Mouse (Mus musculus) kidney, postnatal 36 days (tissue): Measurements from ENCODE around the gene Nit2.

ENCODE experiments used
- DNase-seq, 2 experiments: peaks; one replicate each; pipeline ENCODE4 v3.0.0; 2021 to 2022; ENCODE audit warnings: mixed read lengths in 2 of 2

The Nit2 gene

GRCm38 (mm10) chr16:57159835-57160234 lies 7.3 kb downstream of the Nit2 start:
- DNase-seq, result no peak

GRCm38 (mm10) chr16:57157728-57158127 lies 9.4 kb downstream of the Nit2 start:
- no peak for DNase-seq

- peak; percentile 47 to 70 for DNase-seq
Observed at GRCm38 (mm10) chr16:57157076-57157475, 10.1 kb downstream of the Nit2 start.

DNA sequence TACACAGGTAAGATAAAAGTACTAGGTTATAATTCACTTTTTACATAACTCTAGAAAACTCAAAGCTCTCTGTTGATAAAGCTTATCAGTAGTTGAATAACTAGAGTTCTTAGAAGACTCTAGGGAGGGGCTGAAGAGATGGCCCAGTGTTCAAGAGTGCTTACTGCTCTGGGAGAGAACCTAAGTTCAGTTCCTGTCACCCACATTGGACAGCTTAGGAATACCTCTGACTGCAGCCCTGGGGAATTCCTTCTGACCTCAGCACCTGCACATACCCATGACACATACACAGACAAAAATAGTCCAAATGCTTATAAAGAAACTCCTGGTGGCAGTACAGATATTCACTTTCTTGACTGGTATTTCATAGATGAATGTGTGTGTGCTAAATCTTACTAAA lies 11.2 kb downstream of the Nit2 start:
- no peak for DNase-seq

- no peak for DNase-seq
Observed at GRCm38 (mm10) chr16:57151437-57151836, 15.7 kb downstream of the Nit2 start.

DNA sequence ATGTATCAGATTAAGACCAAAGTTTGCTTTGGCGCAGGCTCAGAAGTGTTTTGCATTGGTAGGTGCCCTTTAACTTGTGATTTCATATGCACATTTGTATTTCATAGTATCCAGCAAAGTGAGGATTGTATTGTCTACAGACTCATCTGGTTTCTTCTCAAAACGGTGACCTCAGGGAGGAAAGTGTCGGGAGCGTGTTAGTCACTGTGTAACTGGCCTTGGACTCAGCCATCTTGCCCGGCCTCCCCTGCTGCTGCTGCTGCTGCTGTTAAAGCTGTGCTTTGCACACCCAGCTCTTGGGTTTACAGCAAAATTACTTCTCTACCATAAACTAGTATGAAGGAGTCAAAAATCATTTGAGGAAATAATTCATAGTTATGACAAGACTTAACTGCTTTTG lies 22.4 kb downstream of the Nit2 start:
- peak; percentile 42 to 43 for DNase-seq

DNA sequence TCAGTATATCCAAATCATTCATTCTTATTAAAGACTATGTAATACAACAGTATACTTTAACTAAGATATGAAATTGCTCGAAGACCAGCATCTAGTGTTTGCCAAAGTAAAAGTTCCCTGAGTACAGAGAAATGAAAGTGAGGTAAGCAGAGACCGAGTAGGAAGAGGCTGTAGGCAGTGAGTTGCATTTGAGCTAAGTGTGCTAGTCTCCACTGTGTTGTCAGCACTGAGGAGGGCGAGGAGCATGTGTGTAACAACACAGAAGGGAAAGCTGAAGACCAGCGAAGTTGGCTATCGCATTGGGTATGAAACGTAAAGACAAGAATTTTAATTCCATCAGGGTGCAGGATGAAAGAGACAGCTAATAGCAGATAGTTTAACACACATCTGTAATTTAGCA lies 33.5 kb downstream of the Nit2 start:
- DNase-seq, result no peak

- DNase-seq, result no peak
Observed at GRCm38 (mm10) chr16:57132326-57132725, 34.8 kb downstream of the Nit2 start.

- DNase-seq, result no peak
Observed at GRCm38 (mm10) chr16:57131544-57131943, 35.6 kb downstream of the Nit2 start.

DNA sequence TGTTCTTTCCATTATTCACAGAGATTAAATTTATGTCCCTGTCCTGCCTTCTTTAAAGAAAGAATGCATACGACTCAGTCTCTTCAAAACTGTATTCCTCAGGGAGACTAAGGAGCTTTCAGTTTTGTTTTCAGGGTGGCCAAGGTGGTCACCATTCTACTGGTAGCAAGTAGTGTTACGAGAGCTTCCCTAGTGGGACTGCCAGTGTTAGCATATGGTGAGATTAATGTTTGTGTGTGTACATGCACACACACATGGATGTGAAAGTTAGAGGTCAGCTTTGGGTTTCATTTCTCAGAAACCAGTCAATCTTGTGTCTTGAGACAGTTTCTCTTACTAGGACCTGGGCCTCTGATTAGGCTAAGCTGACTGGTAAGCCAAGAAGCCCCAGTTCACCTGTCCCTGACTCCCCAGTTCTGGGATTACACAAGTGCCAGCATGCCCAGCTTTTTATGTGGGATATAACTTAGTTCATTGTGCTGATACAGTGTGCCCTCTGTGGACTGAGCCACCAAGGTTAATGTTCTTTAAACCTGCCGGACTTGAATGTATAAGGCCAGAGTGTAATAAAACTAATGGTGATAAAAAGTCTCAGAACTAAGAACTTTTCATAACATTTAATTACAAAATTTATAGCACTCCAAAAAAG lies 36.3 kb downstream of the Nit2 start:
- no peak for DNase-seq

- DNase-seq, result no peak
Observed at GRCm38 (mm10) chr16:57127825-57128224, 39.3 kb downstream of the Nit2 start.

DNA sequence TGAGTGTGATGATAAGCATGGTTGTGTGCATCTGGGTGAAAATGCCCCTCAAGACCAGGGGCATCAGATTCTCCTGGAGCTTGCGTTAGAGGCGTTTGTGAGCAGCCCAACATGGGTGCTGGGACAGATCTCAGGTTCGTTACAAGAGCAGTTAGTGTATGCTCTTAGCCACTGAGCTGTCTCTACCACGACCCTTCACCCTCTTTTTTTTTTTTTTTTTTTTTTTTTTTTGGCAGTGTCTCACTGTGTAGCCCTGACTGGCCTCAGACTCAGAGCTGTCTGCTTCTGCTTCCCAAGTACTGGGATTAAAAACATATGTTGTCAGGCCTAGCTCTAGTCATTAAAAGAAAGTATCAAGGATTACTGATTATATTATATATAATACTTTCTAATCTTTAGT lies 40.9 kb downstream of the Nit2 start:
- DNase-seq, result peak in 1 of 2 experiments; percentile 8

GRCm38 (mm10) chr16:57122682-57123445 lies 44.3 kb downstream of the Nit2 start:
- no peak for DNase-seq

GRCm38 (mm10) chr16:57121816-57122415 lies 45.2 kb downstream of the Nit2 start:
- peak in 1 of 2 experiments; percentile 37 for DNase-seq

- DNase-seq, result peak; percentile 96
Observed at GRCm38 (mm10) chr16:57120913-57121815, 46.0 kb downstream of the Nit2 start, which contains the start of gene Tomm70a. TSS of gene Tomm70a (plus strand) at chr16:57121703.

- no peak for DNase-seq
Observed at GRCm38 (mm10) chr16:57117562-57117961, 49.6 kb downstream of the Nit2 start.

- peak; percentile 20 to 31 for DNase-seq
Observed at GRCm38 (mm10) chr16:57116066-57116465, 51.1 kb downstream of the Nit2 start.
